Mouse (Mus musculus): Measurements from ENCODE around the gene Htt. TPM values are rescaled to one million over a fixed set of nuclear protein-coding genes. Genes with fewer than 3 reads are reported as not detected.
A peak's percentile ranks its signal among the peaks of the same experiment; 100 is the strongest.

Htt gene
- total RNA-seq, 2 experiments from 2014 or later = 15.4 TPM

DNA sequence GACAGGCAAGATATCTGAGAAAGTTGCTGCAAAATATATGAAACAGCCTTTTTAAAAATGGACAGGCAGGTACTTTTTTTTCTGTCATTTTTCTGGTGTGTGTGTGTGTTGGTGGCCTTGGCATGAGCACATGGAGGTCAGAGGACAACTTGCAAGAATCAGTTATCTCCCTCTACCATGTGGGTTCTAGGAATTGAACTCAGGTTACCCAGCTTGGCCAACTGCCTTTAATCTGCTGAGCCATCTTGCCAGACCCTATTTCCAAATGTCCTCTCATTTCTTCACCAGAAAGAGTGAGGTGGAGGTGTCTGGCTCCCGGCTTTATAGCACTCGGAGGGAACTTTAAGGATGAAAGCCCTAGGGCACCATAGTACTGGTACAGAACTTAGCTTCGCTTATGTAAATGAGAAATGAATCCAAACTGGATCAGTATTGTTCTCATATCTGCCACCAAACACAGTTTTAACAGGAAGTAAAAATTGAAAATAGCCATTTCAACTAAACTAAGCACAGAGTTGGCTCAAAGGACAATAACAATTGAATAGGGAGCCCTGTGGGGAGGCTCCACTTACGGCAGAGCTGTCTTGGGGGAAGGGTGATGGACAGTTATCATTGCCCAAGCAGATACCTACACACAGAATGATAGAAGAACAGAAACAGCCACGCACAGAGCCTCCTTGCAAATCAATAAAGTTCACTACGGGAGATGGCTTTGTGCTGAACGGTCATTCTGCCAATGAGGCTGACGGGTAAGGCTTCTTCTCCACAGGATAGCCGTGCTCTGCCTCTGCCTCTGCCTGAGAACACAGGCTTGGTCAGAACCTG, 168.8 kb downstream of the Htt start:
- no peak for ATAC-seq (ENCODE audit: poor library complexity, severe bottlenecking)

DNA sequence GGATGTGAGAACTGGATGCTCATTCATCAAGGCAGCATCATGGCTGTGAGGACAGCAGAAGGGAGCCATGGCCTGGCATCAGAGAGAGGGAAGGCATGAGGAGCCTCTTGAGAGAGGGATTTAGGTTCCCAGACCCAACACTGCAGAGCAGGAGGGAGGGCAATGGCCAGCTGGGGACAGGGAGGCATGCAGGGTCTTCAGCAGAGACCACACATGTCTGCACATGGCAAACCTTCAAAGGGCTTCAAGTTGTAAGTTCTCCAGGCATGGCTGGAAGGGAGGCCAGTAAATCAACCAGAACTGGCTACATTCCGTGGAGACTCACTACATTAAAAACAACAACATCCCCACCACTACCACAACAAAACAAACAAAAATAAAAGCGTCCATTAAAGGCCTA, 169.6 kb downstream of the Htt start:
- ATAC-seq (ENCODE audit: poor library complexity, severe bottlenecking) = no peak

DNA sequence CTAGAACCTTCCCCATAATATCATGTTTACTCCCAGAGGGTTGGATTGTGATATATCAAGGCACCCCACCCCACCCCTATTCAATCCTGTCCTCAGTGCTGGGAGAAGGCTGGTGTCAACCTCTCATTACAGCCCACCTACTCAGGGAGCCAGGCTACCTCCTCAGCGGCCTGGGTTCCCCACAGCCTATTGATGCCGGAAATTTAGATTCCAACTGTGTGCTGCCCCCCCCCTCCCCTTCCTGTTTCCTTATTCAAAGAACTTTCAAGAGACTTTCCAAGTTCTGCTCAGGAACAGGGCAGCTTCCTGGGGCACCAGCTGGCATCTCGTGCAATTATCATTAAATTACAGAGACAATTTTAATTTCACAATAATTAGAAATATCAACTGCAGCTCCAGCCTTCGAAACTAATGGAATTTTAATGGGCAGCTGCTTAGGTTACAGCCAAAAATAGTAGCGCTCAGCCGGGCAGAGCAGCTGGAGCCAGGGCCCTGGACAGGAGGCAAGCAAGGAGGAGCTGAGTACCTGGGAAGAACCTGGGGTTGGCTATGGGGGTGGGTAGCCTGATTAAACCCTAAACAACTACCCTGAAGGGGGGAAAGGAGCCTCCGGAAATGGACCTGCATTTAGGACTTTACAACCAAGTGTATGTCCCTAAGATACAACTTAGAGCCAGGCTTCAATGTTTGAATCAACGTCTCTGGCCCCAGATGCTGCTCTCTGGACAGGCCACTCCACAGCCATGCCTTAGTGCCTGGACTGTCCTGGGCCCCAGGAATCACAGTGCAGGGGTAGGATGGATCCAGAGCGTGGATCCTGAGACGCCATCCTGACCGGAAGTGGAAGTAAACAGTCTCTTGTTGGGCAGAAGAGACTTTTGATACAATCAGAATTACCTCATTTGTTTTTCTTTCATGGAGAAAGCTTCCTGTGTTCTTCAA, 170.2 kb downstream of the Htt start:
- no peak for ATAC-seq (ENCODE audit: poor library complexity, severe bottlenecking)

DNA sequence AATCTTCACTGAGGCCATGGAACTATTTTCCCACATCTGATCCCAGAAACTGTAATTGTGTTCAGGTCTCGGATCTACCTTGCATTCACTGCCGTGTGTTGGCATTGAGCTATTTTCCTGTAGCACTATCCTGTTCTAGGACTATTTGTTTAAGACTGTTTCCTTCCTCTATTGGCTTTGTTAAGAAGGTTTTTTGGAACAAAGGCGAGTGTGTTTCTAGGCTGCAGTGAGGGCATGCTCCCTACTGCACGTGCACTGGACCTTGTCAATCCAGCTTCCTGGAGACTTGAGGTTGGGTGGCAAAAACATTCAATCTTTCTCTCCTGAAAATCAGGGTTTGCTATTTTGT, 170.9 kb downstream of the Htt start:
- ATAC-seq (ENCODE audit: poor library complexity, severe bottlenecking) = no peak

DNA sequence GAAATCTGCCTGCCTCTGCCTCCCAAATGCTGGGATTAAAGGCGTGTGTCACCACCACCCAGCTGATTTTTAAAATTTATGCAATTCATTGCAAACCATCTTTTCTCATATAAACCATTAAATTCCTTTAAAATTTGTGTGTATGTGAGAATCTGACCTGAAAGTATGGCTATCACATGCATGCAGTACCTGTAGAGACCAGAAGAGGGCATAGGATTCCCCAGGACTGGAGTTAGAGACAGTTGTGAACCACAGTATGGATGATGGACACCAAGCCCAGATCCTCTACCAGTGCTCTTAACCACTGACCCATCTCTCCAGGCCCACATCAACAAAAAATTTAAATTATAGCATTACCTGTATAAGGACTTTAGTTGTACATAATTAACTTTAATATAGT, 171.9 kb downstream of the Htt start:
- no peak for ATAC-seq (ENCODE audit: poor library complexity, severe bottlenecking)

DNA sequence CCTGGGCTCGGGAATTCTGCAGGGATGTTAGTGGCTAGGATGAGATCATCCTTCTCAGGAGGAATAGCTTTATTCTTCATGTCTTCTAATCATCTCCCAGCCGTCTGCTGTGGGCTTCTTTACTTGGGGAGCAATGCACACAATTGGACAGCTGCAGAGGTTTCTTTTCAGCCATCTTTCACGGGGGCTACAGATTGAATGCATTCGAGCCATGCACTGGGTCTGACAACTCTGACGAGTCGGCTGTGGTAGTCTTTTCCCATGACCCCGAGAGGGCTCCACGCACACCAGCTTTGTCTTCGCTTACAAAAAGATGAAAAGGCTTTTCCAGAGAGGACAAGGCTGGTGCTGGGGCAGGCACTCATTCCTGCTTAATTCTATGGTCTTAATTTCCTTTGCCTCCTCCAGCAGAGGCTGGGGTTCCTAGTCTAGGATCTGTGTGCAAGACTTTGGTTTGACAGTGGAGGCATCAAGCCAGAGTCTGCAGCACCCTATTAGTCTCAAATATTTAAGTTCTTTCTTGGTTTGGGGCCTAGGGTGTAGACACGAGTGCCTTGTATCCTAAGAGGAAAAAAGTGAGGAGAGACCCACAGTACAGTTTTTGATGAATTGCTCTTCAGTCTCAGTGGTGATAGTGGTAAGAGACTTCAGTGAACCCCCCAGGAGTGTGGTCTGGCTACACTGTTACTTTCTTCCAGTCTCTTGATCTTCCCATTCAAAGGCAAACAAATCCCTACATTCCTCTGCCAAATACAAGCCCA, 180.3 kb downstream of the Htt start:
- no peak for ATAC-seq (ENCODE audit: poor library complexity, severe bottlenecking)

DNA sequence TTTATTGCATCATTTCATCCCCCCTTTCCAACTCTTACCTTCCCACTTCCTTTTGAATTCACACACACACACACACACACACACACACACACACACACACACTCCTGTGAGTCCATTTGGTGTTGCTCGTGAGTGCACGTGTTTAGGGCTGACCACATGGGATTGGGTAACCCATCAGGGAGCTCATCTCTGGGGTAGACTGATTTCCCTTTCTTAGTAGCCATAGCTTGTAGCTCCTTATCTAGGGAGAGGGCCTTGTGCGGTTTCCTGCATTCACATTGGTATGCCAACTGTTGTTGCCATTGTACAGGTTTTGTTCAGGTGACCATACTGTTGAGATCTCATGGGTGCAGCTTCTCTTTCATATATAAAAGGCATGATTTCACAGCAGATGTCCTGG, 181.9 kb downstream of the Htt start:
- peak; percentile 71 for ATAC-seq (ENCODE audit: poor library complexity, severe bottlenecking)

DNA sequence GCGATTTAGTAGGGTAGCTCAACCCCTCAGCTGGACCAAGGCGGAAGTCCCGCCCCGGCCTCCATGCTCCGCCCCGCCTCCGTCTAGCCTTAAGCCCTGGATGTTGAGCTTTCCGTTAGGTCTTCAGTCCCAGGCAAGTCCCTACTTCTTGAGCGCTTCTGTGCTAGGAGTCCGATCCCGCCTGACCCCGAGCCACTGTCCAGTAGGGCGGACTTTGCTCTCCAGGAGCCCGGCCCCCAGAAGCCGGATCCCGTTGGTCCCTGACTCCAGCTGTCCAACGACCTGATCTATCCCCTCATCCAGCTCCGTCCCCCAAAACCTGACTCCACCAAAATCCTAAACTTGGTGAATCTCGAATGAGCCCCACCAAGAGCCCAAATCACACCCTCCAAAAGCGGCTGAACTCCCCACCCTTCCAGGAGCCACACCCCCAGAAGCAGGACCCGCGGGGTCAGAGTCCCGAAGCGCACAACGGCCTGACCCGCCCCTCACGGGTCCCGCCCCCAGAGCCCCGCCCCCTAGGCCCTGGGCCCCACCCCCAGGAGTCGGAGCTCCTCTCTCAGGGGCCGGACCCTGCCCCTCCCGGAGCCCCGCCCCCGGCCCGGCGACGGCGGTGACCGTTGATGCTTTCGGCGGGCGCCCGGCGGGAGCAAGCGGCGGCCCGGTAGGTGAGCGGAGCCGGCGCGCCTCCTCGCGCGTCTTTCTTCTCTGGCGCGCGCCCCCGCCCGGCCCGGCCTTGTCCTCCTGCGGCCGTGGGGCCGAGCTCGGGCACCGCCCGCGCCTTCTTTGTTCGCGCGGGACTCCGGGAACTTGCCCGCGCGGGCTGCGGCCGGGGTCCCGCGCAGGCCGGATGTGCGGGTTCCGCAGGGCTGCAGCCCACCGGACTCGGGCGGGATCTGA, 187.6 kb downstream of the Htt start, which contains the start of gene Rgs12:
TSS of gene Rgs12 (plus strand) at position 585 of the 900 bp plus-strand sequence.
- ATAC-seq (ENCODE audit: poor library complexity, severe bottlenecking) = peak; percentile 82

DNA sequence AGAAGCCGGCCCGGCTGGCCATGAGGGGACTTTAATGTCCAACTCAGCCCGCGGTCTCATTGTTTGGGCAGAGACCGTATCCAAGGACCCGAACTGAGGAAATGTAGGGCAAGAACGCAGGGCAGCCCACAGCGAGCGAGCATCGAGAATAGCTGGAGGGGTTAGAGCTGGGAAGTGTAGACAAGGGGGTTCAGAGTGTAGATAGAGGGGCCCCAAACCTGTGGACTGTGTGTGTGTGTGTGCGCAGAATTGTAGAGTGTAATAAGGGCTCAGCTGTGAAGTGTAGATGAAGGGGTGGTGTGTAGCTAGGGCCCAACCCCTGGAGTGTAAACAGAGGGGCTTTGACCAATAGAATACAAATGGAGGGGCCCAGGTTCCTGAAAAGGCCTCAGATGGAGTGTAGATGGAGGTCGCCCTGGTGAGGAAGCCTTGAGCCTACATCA, 188.2 kb downstream of the Htt start:
- ATAC-seq (ENCODE audit: poor library complexity, severe bottlenecking) = no peak

DNA sequence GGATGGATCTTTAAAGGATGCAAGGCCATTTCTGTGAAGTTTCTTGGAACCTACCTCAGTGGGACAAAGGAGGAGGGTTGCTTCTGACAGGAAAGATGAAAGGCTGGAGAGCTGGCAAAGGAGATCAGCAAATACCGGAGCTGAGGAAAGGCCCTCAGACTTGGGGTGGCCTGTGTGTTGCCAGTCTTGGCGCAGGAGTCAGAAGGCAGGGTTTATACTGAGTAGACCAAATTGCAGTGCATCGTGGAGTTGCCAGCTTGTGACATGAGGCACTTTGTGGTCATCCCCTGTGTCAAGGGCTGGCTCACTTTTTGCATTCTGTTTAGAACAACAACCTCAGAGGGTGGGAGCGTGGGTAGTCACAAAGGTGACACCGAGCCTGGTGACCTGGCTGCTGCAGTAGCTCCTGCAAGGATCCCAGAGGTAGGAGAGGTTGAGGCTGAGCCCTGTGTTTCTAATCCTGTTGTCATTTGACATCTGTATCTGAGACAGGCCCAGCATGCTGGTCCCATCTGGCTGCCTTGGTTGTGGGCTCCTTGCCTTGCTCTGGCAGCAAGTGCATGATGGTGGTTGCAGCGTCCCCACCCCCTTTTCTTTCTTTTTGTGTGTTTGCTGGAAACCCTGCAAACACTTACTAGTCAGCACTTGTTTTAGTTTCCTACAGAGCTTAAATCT, 189.1 kb downstream of the Htt start:
- no peak for ATAC-seq (ENCODE audit: poor library complexity, severe bottlenecking)

DNA sequence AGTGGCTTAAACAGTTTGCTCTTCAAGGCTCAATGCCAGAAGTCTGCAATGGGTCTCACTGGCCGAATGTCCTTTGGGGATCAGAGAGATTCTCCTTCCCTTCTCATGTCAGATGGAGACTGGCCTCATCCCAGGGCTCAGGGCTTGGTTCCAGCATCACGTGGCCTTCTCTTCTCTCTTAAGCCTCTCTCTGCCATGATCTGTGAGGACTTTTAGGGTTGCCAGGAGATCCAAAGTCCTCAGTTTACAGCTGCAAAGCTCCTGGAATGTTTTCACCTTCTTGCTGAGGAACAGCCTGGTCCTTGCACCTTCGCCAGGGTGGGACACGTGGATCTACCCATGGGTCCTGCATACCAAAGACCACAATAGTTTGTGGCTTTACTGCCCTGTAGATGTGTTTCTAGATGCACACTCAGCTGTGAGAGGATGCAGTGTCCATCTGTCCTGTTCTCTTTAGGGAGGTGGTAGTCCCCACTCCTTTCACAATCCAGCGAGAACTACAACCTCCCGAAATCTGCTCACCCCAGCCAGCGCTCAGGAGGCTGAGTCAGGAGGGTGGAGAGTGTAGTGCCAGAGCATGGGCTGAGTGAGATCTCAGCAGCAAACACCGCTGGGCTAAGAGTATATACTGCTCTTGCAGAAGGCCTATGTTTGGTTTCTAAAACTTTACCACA, 189.8 kb downstream of the Htt start:
- no peak for ATAC-seq (ENCODE audit: poor library complexity, severe bottlenecking)

DNA sequence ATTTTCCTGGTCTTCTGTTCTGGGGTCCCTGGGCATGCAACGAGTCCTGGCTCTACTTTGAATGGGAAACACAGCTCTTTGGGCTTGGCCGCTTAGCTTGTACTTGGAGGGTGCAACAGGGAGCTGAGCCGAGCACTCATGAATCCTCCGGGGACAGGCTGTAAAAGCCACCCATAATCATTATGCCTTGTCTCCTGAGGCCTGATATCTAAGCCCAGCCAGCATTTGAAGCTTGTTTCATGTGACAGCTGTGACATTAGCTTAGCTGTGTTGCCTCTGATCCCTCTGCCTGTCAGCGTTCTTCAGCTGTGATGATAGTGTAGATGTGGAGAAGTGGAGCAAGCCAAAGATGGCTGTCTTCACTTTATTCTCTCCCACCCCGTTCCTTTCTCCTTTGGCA, 193.0 kb downstream of the Htt start:
- no peak for ATAC-seq (ENCODE audit: poor library complexity, severe bottlenecking)

DNA sequence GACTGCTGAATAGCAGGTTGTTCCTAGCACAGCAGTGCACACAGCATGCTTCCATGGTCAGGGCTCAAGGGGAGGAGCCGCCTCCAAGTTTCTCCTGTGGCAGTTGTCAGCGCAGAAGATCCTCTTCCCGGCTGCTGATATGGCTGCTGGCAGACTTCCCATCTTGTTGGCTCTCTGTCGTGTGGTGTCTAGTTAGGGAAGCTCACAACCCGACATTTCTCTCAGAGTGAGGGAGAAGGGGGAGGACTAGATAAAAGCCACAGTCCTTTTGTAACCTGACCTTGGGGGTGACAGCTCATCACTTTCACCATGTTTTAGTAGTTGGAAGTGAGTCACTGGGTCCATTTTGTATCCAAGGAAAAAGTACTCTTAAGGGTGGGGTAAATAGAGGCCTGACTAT, 194.1 kb downstream of the Htt start:
- ATAC-seq (ENCODE audit: poor library complexity, severe bottlenecking) = no peak

DNA sequence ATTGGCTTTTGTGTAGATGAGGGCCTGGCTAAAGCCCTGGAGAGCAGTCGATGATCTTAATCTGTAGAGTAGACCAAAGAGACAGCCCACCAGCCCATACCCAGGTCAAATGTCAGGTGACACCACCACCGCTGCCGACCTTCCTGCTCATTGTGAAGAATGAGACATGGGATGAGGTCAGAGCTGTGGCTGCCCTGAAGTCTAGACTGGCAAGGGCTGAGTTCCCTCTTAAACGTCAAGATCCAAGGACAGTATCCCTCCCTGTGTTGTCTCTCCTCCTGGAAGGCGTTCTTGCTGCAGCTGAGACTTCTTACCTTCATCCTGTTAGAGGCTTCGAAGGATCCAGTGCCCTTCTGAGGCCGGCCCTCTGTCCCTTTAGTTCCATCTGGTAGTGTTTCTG, 194.6 kb downstream of the Htt start:
- ATAC-seq (ENCODE audit: poor library complexity, severe bottlenecking) = no peak

DNA sequence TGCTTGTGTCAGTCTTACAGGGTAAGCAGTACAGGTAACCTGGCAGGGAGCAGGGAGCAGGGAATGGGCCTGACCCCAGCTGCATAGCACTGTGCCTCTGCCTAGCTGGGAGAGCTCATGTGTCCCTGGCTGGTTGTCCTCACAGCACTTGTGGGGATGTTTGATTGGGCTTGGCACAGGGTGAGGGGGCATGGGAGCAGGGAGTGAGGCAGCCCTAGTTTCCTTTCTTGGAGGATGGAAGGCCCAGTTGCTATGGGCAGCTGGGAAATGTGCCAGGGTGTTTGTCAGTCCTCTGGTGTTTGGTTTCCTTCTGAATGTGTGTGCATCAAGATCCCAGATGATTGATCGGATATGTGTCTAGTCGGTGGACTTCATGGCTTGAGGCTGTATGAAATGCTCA, 195.5 kb downstream of the Htt start:
- no peak for ATAC-seq (ENCODE audit: poor library complexity, severe bottlenecking)

DNA sequence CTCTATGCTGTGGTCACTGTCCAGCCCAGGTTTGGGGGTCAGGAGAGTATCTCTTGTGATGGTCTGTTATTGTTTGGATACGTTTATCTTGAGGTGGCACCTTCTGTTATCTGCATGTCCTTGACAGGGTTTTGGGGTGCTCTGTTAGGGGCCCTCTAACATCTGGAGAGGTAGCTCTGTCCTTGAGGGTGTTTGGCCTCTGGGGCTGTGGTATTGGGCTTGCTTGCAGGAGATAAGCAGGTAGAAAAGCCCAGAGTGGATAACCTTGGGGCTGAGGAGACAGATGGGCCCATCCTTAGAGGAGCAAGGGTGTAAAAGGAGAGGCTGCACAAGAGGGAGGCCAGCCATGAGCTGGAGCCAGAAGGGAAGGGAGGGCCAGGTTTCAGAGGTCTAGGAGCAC, 198.5 kb downstream of the Htt start:
- ATAC-seq (ENCODE audit: poor library complexity, severe bottlenecking) = 0 out of 2 replicates have a peak, but pooled peaks have one; percentile 30

Data from megakaryocyte, adult 5-6 weeks (primary cell).